Mouse (Mus musculus): Measurements from ENCODE around the gene Dctn2. TPM values are rescaled to one million over a fixed set of nuclear protein-coding genes. Genes with fewer than 3 reads are reported as not detected.

Gene Dctn2
- polyA plus RNA-seq, 1 experiment from 2014 or later = 210 TPM

- no peak overlapping the region for H3K9ac ChIP-seq (ENCODE audit: low read depth, low read length)
- H3K27ac ChIP-seq (ENCODE audit: low read depth, low read length) = no peak overlapping the region
- no peak overlapping the region for H3K4me2 ChIP-seq (replicated peaks; ENCODE audit: low read depth, low read length)
- no peak for ATAC-seq (ENCODE audit: low FRiP score)
- H3K36me3 ChIP-seq (ENCODE audit: control insufficient read depth, insufficient read depth, low read length) = no peaks in the 10 kb centered on the region
- H3K9me3 ChIP-seq (ENCODE audit: control insufficient read depth, low read length) = no peaks in the 10 kb centered on the region
- WGBS = 88% methylated on average over 6 of the region's 6 CpGs
- no peak for DNase-seq (ENCODE audit: low spot score)
- H3K4me1 ChIP-seq (replicated peaks; ENCODE audit: control insufficient read depth, insufficient read depth, low read length) = peaks cover 5% of the 10 kb centered on the region; the same call in 1 of the 2 replicates
- H3K27me3 ChIP-seq (ENCODE audit: control insufficient read depth, insufficient read depth, low read length) = no peaks in the 10 kb centered on the region
- H3K4me3 ChIP-seq (ENCODE audit: low read depth, low read length) = no peak overlapping the region
Observed at GRCm38 (mm10) chr10:127257790-127258189, 8.4 kb upstream of the Dctn2 start.

- Histone ChIP-seq H3K36me3 (ENCODE audit: control insufficient read depth, insufficient read depth, low read length) (no peaks in the 10 kb centered on the region), H3K9me3 (ENCODE audit: control insufficient read depth, low read length) (no peaks in the 10 kb centered on the region), H3K27ac (ENCODE audit: low read depth, low read length) (no peak overlapping the region), H3K4me3 (ENCODE audit: low read depth, low read length) (no peak overlapping the region), H3K27me3 (ENCODE audit: control insufficient read depth, insufficient read depth, low read length) (no peaks in the 10 kb centered on the region), H3K4me2 (replicated peaks; ENCODE audit: low read depth, low read length) (no peak overlapping the region), H3K9ac (ENCODE audit: low read depth, low read length) (no peak overlapping the region), H3K4me1 (replicated peaks; ENCODE audit: control insufficient read depth, insufficient read depth, low read length) (peaks cover 5% of the 10 kb centered on the region; the same call in 1 of the 2 replicates)
- no peak for DNase-seq (ENCODE audit: low spot score)
- ATAC-seq (ENCODE audit: low FRiP score) = no peak
- 77% methylated on average over 8 of the region's 8 CpGs for WGBS
Observed at GRCm38 (mm10) chr10:127258489-127258888, 7.7 kb upstream of the Dctn2 start.

- peaks cover 5% of the 10 kb centered on the region; the same call in 1 of the 2 replicates for H3K4me1 ChIP-seq (replicated peaks; ENCODE audit: control insufficient read depth, insufficient read depth, low read length)
- H3K27me3 ChIP-seq (ENCODE audit: control insufficient read depth, insufficient read depth, low read length) = no peaks in the 10 kb centered on the region
- no peaks in the 10 kb centered on the region for H3K36me3 ChIP-seq (ENCODE audit: control insufficient read depth, insufficient read depth, low read length)
- DNase-seq (ENCODE audit: low spot score) (peak; percentile 30), ATAC-seq (ENCODE audit: low FRiP score) (no peak)
- H3K27ac ChIP-seq (ENCODE audit: low read depth, low read length) = peak overlapping the region; percentile 79
- H3K4me3 ChIP-seq (ENCODE audit: low read depth, low read length) = peak overlapping the region; percentile 58
- H3K4me2 ChIP-seq (replicated peaks; ENCODE audit: low read depth, low read length) = peak overlapping the region; percentile 88
- 62% methylated on average over 15 of the region's 15 CpGs for whole genome bisulfite sequencing
- no peaks in the 10 kb centered on the region for H3K9me3 ChIP-seq (ENCODE audit: control insufficient read depth, low read length)
- H3K9ac ChIP-seq (ENCODE audit: low read depth, low read length) = peak overlapping the region; percentile 74
Observed at GRCm38 (mm10) chr10:127261706-127262547, 4.2 kb upstream of the Dctn2 start.

GRCm38 (mm10) chr10:127262548-127263398 lies 3.4 kb upstream of the Dctn2 start, which contains the start of gene Kif5a:
Gene Kif5a, minus strand, starts transcription at chr10:127263348.
- H3K9me3 ChIP-seq (ENCODE audit: control insufficient read depth, low read length) = no peaks in the 10 kb centered on the region
- peak within 1 kb of the TSS; percentile 58 for H3K4me3 ChIP-seq (ENCODE audit: low read depth, low read length)
- no peaks in the 10 kb centered on the region for H3K27me3 ChIP-seq (ENCODE audit: control insufficient read depth, insufficient read depth, low read length)
- H3K9ac ChIP-seq (ENCODE audit: low read depth, low read length) = peak within 1 kb of the TSS; percentile 74
- DNase-seq (ENCODE audit: low spot score) (peak; percentile 77), ATAC-seq (ENCODE audit: low FRiP score) (peak; percentile 28; the same call in 1 of the 2 replicates)
- peak within 1 kb of the TSS; percentile 88 for H3K4me2 ChIP-seq (replicated peaks; ENCODE audit: low read depth, low read length)
- H3K27ac ChIP-seq (ENCODE audit: low read depth, low read length) = peak within 1 kb of the TSS; percentile 79
- no peaks in the 10 kb centered on the region for H3K36me3 ChIP-seq (ENCODE audit: control insufficient read depth, insufficient read depth, low read length)
- peaks cover 9% of the 10 kb centered on the region; the same call in 1 of the 2 replicates for H3K4me1 ChIP-seq (replicated peaks; ENCODE audit: control insufficient read depth, insufficient read depth, low read length)
- 1% methylated on average over 48 of the region's 53 CpGs for WGBS

GRCm38 (mm10) chr10:127263631-127264030 lies 2.5 kb upstream of the Dctn2 start:
- 37% methylated on average over 3 of the region's 3 CpGs for WGBS
- H3K36me3 ChIP-seq (ENCODE audit: control insufficient read depth, insufficient read depth, low read length) = no peaks in the 10 kb centered on the region
- peaks cover 7% of the 10 kb centered on the region; the same call in 1 of the 2 replicates for H3K4me1 ChIP-seq (replicated peaks; ENCODE audit: control insufficient read depth, insufficient read depth, low read length)
- no peak overlapping the region for H3K4me2 ChIP-seq (replicated peaks; ENCODE audit: low read depth, low read length)
- ATAC-seq (ENCODE audit: low FRiP score) = no peak
- H3K27ac ChIP-seq (ENCODE audit: low read depth, low read length) = no peak overlapping the region
- no peak overlapping the region for H3K4me3 ChIP-seq (ENCODE audit: low read depth, low read length)
- no peaks in the 10 kb centered on the region for H3K9me3 ChIP-seq (ENCODE audit: control insufficient read depth, low read length)
- no peaks in the 10 kb centered on the region for H3K27me3 ChIP-seq (ENCODE audit: control insufficient read depth, insufficient read depth, low read length)
- no peak for DNase-seq (ENCODE audit: low spot score)
- H3K9ac ChIP-seq (ENCODE audit: low read depth, low read length) = no peak overlapping the region

GRCm38 (mm10) chr10:127264336-127264735 lies 1.8 kb upstream of the Dctn2 start:
- Histone ChIP-seq H3K4me3 (ENCODE audit: low read depth, low read length) (no peak overlapping the region), H3K36me3 (ENCODE audit: control insufficient read depth, insufficient read depth, low read length) (no peaks in the 10 kb centered on the region), H3K4me2 (replicated peaks; ENCODE audit: low read depth, low read length) (no peak overlapping the region), H3K27ac (ENCODE audit: low read depth, low read length) (no peak overlapping the region), H3K9ac (ENCODE audit: low read depth, low read length) (no peak overlapping the region), H3K27me3 (ENCODE audit: control insufficient read depth, insufficient read depth, low read length) (no peaks in the 10 kb centered on the region), H3K4me1 (replicated peaks; ENCODE audit: control insufficient read depth, insufficient read depth, low read length) (peaks cover 5% of the 10 kb centered on the region; the same call in 1 of the 2 replicates), H3K9me3 (ENCODE audit: control insufficient read depth, low read length) (no peaks in the 10 kb centered on the region)
- 82% methylated on average over 8 of the region's 8 CpGs for WGBS
- no peak for DNase-seq (ENCODE audit: low spot score)
- no peak for ATAC-seq (ENCODE audit: low FRiP score)

- Histone ChIP-seq H3K9me3 (ENCODE audit: control insufficient read depth, low read length) (no peaks in the 10 kb centered on the region), H3K36me3 (ENCODE audit: control insufficient read depth, insufficient read depth, low read length) (no peaks in the 10 kb centered on the region), H3K4me2 (replicated peaks; ENCODE audit: low read depth, low read length) (no peak overlapping the region), H3K27ac (ENCODE audit: low read depth, low read length) (no peak overlapping the region), H3K27me3 (ENCODE audit: control insufficient read depth, insufficient read depth, low read length) (no peaks in the 10 kb centered on the region), H3K4me1 (replicated peaks; ENCODE audit: control insufficient read depth, insufficient read depth, low read length) (peaks cover 4% of the 10 kb centered on the region; the same call in 1 of the 2 replicates), H3K9ac (ENCODE audit: low read depth, low read length) (no peak overlapping the region), H3K4me3 (ENCODE audit: low read depth, low read length) (no peak overlapping the region)
- ATAC-seq (ENCODE audit: low FRiP score) (no peak), DNase-seq (ENCODE audit: low spot score) (no peak)
- WGBS = 67% methylated on average over 4 of the region's 4 CpGs
Observed at GRCm38 (mm10) chr10:127264971-127265370, 1.2 kb upstream of the Dctn2 start.

GRCm38 (mm10) chr10:127265727-127266111 lies 449 bp upstream of the Dctn2 start:
- Histone ChIP-seq H3K9ac (ENCODE audit: low read depth, low read length) (no peak overlapping the region; the same call in 1 of the 2 replicates), H3K27ac (ENCODE audit: low read depth, low read length) (no peak overlapping the region), H3K4me1 (replicated peaks; ENCODE audit: control insufficient read depth, insufficient read depth, low read length) (peaks cover 4% of the 10 kb centered on the region; the same call in 1 of the 2 replicates), H3K4me2 (replicated peaks; ENCODE audit: low read depth, low read length) (no peak overlapping the region), H3K4me3 (ENCODE audit: low read depth, low read length) (peak overlapping the region; percentile 79), H3K9me3 (ENCODE audit: control insufficient read depth, low read length) (no peaks in the 10 kb centered on the region), H3K27me3 (ENCODE audit: control insufficient read depth, insufficient read depth, low read length) (no peaks in the 10 kb centered on the region), H3K36me3 (ENCODE audit: control insufficient read depth, insufficient read depth, low read length) (no peaks in the 10 kb centered on the region)
- WGBS = 25% methylated on average over 4 of the region's 4 CpGs
- no peak for DNase-seq (ENCODE audit: low spot score)
- peak; percentile 58 for ATAC-seq (ENCODE audit: low FRiP score)
